Mouse (Mus musculus): ENCODE data around the gene Uvssa. TPM values are rescaled to one million over a fixed set of nuclear protein-coding genes. Genes with fewer than 3 reads are reported as not detected.

The Uvssa gene
- polyA plus RNA-seq, 1 experiment, result 6.4 TPM

GRCm38 (mm10) chr5:33342821-33343220 lies 35.5 kb upstream of the Uvssa start:
- no peak overlapping the region for H3K27ac ChIP-seq (ENCODE audit: insufficient read depth, low read length)
- H3K27me3 ChIP-seq (ENCODE audit: control insufficient read depth, insufficient read depth, low read length), result no peaks in the 10 kb centered on the region
- DNase-seq, result no peak
- H3K4me3 ChIP-seq (replicated peaks; ENCODE audit: insufficient read depth, low read depth, low read length), result no peak overlapping the region
- TF ChIP-seq CTCF (IDR thresholded peaks at IDR 0.05; ENCODE audit: borderline replicate concordance, insufficient read depth, low read depth, low read length), result no peak
- no peak for TF ChIP-seq POLR2A (IDR thresholded peaks at IDR 0.05; ENCODE audit: borderline replicate concordance, insufficient read depth, low read length)
- H3K4me1 ChIP-seq (ENCODE audit: control insufficient read depth, insufficient read depth, low read length), result peaks cover 3% of the 10 kb centered on the region

DNA sequence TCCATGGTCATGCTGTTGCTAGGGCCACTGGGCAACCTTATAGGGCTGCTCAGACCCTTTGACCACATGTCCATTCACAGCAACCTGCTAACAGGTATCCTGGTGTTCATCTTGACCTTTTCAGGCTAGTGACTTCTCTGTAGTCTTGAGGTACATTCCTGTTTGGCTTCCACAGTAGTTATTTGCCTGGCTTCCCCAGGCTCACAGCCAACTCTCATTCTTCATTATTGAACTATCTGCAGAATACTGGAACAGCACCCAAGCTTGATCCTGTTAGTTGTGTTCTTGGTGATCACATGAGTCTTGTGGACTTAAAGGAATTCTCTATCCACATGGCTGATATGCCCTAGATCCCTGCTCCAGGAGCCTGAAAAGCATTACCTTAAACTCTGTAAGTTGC lies 34.8 kb upstream of the Uvssa start:
- Histone ChIP-seq H3K4me1 (ENCODE audit: control insufficient read depth, insufficient read depth, low read length) (peaks cover 3% of the 10 kb centered on the region), H3K27me3 (ENCODE audit: control insufficient read depth, insufficient read depth, low read length) (no peaks in the 10 kb centered on the region), H3K27ac (ENCODE audit: insufficient read depth, low read length) (no peak overlapping the region), H3K4me3 (replicated peaks; ENCODE audit: insufficient read depth, low read depth, low read length) (no peak overlapping the region)
- peak in 1 of 2 experiments; percentile 5 for DNase-seq
- TF ChIP-seq CTCF (IDR thresholded peaks at IDR 0.05; ENCODE audit: borderline replicate concordance, insufficient read depth, low read depth, low read length) (no peak), POLR2A (IDR thresholded peaks at IDR 0.05; ENCODE audit: borderline replicate concordance, insufficient read depth, low read length) (no peak)

DNA sequence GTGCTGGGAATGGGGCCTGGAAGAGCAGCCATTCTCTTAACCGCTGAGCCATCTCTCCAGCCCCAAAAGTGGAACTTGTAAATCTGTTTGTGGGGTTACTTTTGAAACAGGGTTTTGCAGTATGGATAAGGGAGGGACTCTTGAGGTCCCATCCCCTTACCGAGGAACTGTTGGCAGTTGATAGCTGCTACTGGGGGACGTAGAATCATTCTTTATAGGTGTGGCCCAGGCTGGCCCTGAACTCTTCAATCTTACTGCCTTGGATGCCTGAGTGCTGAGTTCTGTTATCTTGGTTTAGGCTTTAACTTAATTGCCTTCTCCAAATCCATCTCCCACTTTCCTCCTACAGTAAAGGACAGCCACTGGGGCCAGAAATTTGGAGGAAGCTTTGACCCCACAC lies 34.3 kb upstream of the Uvssa start:
- TF ChIP-seq POLR2A (IDR thresholded peaks at IDR 0.05; ENCODE audit: borderline replicate concordance, insufficient read depth, low read length), result no peak
- TF ChIP-seq CTCF (IDR thresholded peaks at IDR 0.05; ENCODE audit: borderline replicate concordance, insufficient read depth, low read depth, low read length), result no peak
- Histone ChIP-seq H3K27ac (ENCODE audit: insufficient read depth, low read length) (no peak overlapping the region), H3K4me1 (ENCODE audit: control insufficient read depth, insufficient read depth, low read length) (peaks cover 3% of the 10 kb centered on the region), H3K4me3 (replicated peaks; ENCODE audit: insufficient read depth, low read depth, low read length) (no peak overlapping the region), H3K27me3 (ENCODE audit: control insufficient read depth, insufficient read depth, low read length) (no peaks in the 10 kb centered on the region)
- 93% methylated on average over 3 of the region's 3 CpGs for WGBS
- DNase-seq, result no peak

DNA sequence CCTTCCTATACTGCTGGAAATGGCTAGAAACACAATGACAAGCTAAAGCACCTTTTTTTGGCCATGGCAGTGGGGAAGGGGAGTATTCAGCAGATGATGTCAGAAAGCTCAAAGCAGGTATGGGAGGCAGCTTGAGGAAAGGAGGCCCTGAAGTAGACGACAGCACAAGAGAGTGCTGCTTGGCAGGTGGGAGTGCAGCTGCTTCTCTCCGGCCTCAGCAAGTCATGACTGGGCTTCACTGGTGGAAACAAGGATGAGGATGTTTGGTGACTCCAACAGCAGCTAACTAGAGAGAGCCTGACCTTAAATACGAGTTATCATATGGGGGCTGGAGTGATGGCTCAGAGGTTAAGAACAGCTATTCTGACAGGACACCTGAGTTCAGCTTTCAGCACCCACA lies 30.7 kb upstream of the Uvssa start:
- Histone ChIP-seq H3K4me3 (replicated peaks; ENCODE audit: insufficient read depth, low read depth, low read length) (no peak overlapping the region), H3K27ac (ENCODE audit: insufficient read depth, low read length) (no peak overlapping the region), H3K4me1 (ENCODE audit: control insufficient read depth, insufficient read depth, low read length) (peaks cover 2% of the 10 kb centered on the region; the same call in 1 of the 2 replicates), H3K27me3 (ENCODE audit: control insufficient read depth, insufficient read depth, low read length) (no peaks in the 10 kb centered on the region; the same call in 1 of the 2 replicates)
- TF ChIP-seq POLR2A (IDR thresholded peaks at IDR 0.05; ENCODE audit: borderline replicate concordance, insufficient read depth, low read length) (no peak), CTCF (IDR thresholded peaks at IDR 0.05; ENCODE audit: borderline replicate concordance, insufficient read depth, low read depth, low read length) (no peak)
- 44% methylated on average over 3 of the region's 3 CpGs for WGBS
- DNase-seq, result no peak

GRCm38 (mm10) chr5:33349205-33349604 lies 29.1 kb upstream of the Uvssa start:
- H3K4me3 ChIP-seq (replicated peaks; ENCODE audit: insufficient read depth, low read depth, low read length), result no peak overlapping the region
- H3K27me3 ChIP-seq (ENCODE audit: control insufficient read depth, insufficient read depth, low read length), result no peaks in the 10 kb centered on the region; the same call in 1 of the 2 replicates
- peaks cover 2% of the 10 kb centered on the region; the same call in 1 of the 2 replicates for H3K4me1 ChIP-seq (ENCODE audit: control insufficient read depth, insufficient read depth, low read length)
- H3K27ac ChIP-seq (ENCODE audit: insufficient read depth, low read length), result no peak overlapping the region
- TF ChIP-seq POLR2A (IDR thresholded peaks at IDR 0.05; ENCODE audit: borderline replicate concordance, insufficient read depth, low read length) (no peak), CTCF (IDR thresholded peaks at IDR 0.05; ENCODE audit: borderline replicate concordance, insufficient read depth, low read depth, low read length) (no peak)
- DNase-seq, result no peak
- WGBS, result 96% methylated on average over 5 of the region's 5 CpGs

- Histone ChIP-seq H3K4me3 (replicated peaks; ENCODE audit: insufficient read depth, low read depth, low read length) (no peak overlapping the region), H3K4me1 (ENCODE audit: control insufficient read depth, insufficient read depth, low read length) (peaks cover 2% of the 10 kb centered on the region; the same call in 1 of the 2 replicates), H3K27ac (ENCODE audit: insufficient read depth, low read length) (no peak overlapping the region), H3K27me3 (ENCODE audit: control insufficient read depth, insufficient read depth, low read length) (no peaks in the 10 kb centered on the region; the same call in 1 of the 2 replicates)
- DNase-seq, result no peak
- 49% methylated on average over 4 of the region's 4 CpGs for WGBS
- TF ChIP-seq CTCF (IDR thresholded peaks at IDR 0.05; ENCODE audit: borderline replicate concordance, insufficient read depth, low read depth, low read length) (no peak), POLR2A (IDR thresholded peaks at IDR 0.05; ENCODE audit: borderline replicate concordance, insufficient read depth, low read length) (no peak)
Observed at GRCm38 (mm10) chr5:33349706-33350105, 28.6 kb upstream of the Uvssa start.

- Histone ChIP-seq H3K4me3 (replicated peaks; ENCODE audit: insufficient read depth, low read depth, low read length) (no peak overlapping the region), H3K27ac (ENCODE audit: insufficient read depth, low read length) (no peak overlapping the region), H3K27me3 (ENCODE audit: control insufficient read depth, insufficient read depth, low read length) (no peaks in the 10 kb centered on the region; the same call in 1 of the 2 replicates), H3K4me1 (ENCODE audit: control insufficient read depth, insufficient read depth, low read length) (peaks cover 2% of the 10 kb centered on the region; the same call in 1 of the 2 replicates)
- TF ChIP-seq POLR2A (IDR thresholded peaks at IDR 0.05; ENCODE audit: borderline replicate concordance, insufficient read depth, low read length) (no peak), CTCF (IDR thresholded peaks at IDR 0.05; ENCODE audit: borderline replicate concordance, insufficient read depth, low read depth, low read length) (no peak)
- DNase-seq, result no peak
- 82% methylated on average over 3 of the region's 3 CpGs for WGBS
Observed at GRCm38 (mm10) chr5:33351556-33352272, 26.6 kb upstream of the Uvssa start.

GRCm38 (mm10) chr5:33352273-33352645 lies 26.1 kb upstream of the Uvssa start:
- Histone ChIP-seq H3K27me3 (ENCODE audit: control insufficient read depth, insufficient read depth, low read length) (no peaks in the 10 kb centered on the region; the same call in 1 of the 2 replicates), H3K4me3 (replicated peaks; ENCODE audit: insufficient read depth, low read depth, low read length) (no peak overlapping the region), H3K27ac (ENCODE audit: insufficient read depth, low read length) (no peak overlapping the region), H3K4me1 (ENCODE audit: control insufficient read depth, insufficient read depth, low read length) (peaks cover 2% of the 10 kb centered on the region)
- DNase-seq, result no peak
- WGBS, result 67% methylated on average over 8 of the region's 8 CpGs
- TF ChIP-seq POLR2A (IDR thresholded peaks at IDR 0.05; ENCODE audit: borderline replicate concordance, insufficient read depth, low read length) (no peak), CTCF (IDR thresholded peaks at IDR 0.05; ENCODE audit: borderline replicate concordance, insufficient read depth, low read depth, low read length) (no peak)
